Mouse (Mus musculus): Measurements from ENCODE around the gene Phf20.

DNA sequence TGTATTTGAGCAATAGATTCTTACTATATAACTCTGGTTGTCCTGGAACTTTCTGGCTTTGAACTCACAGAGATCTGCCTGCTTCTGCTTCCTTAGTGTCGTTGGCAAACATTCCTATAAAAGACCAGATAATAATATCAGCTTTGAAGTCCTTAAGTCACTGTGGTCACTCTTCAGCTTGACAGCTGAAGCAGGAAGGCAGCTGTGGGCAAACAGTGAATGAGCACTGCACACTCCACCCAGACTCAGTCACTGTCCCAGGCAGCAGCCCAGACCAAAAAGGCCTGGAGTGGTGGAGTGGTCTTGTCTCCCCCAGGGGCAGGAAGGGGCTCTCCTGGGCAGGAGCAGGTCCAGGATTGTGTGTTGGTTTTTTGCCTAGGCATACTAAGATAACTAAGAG is 95.7 kb downstream of the Phf20 start:
- TF ChIP-seq CTCF (IDR thresholded peaks at IDR 0.05; ENCODE audit: control insufficient read depth, insufficient read depth, insufficient replicate concordance, low read depth, low read length) (no peak), POLR2A (IDR thresholded peaks at IDR 0.05; ENCODE audit: control insufficient read depth, low read depth, low read length) (no peak)

Data from testis, adult 2 months (tissue).